Mouse (Mus musculus) heart, adult 2 months (tissue): Measurements from ENCODE around the gene Vps13d. TPM values are rescaled to one million over a fixed set of nuclear protein-coding genes. Genes with fewer than 3 reads are reported as not detected.

ENCODE experiments used
- DNase-seq, 2 experiments: peaks; one replicate each; pipeline ENCODE4 v3.0.0; 2021
- H3K27ac ChIP-seq: fragments of 200-600 bp; 2 replicates; pipeline ENCODE4 v1.8.1; 2022
- H3K27me3 ChIP-seq: fragments of 200-500 bp; 2 replicates; pipeline ENCODE4 v1.6.1; 2012; ENCODE audit warnings: mild to moderate bottlenecking, low read length, inconsistent platforms, mixed read lengths; ENCODE audit not compliant: control insufficient read depth, insufficient read depth
- H3K36me3 ChIP-seq: fragments of 200-500 bp; 2 replicates; pipeline ENCODE4 v1.6.1; 2012; ENCODE audit warnings: low read length, inconsistent platforms; ENCODE audit not compliant: control insufficient read depth, insufficient read depth
- H3K4me1 ChIP-seq: fragments of 200-500 bp; 2 replicates; pipeline ENCODE4 v1.6.1; 2011; ENCODE audit warnings: low read length; ENCODE audit not compliant: control insufficient read depth, insufficient read depth
- H3K4me3 ChIP-seq: fragments of 200-600 bp; 2 replicates; pipeline ENCODE4 v1.8.1; 2022
- H3K79me2 ChIP-seq: fragments of 200-500 bp; replicated peaks from 2 replicates; pipeline ENCODE4 v1.6.1; 2012; ENCODE audit warnings: mild to moderate bottlenecking, inconsistent platforms, low read length, moderate library complexity, mixed read lengths; ENCODE audit not compliant: control insufficient read depth, insufficient read depth
- H3K9ac ChIP-seq: fragments of 200-500 bp; 2 replicates; pipeline ENCODE4 v1.6.1; 2012; ENCODE audit warnings: low read depth, mild to moderate bottlenecking, control low read depth, inconsistent platforms, low read length, mixed read lengths
- CTCF ChIP-seq: fragments of 200-600 bp; IDR thresholded peaks from 2 replicates; pipeline ENCODE4 v1.8.1; 2022; ENCODE audit warnings: antibody characterized with exemption, mild to moderate bottlenecking, moderate library complexity
- EP300 ChIP-seq: fragments of 200-500 bp; IDR thresholded peaks from 2 replicates; pipeline ENCODE4 v1.6.1; 2011; ENCODE audit warnings: low read depth, low read length, control low read depth; ENCODE audit not compliant: insufficient read depth
- POLR2A ChIP-seq: fragments of 200-500 bp; IDR thresholded peaks from 2 replicates; pipeline ENCODE4 v1.6.1; 2011; ENCODE audit warnings: mild to moderate bottlenecking, low read depth, low read length, control low read depth; ENCODE audit not compliant: insufficient read depth
- WGBS: fragments of 180-500 bp; shearing (Covaris S2); methylation state at CpG from one replicate; pipeline ENCODE4 v1.1.7; 2018; 5-methylcytosine and 5-hydroxymethylcytosine counted together
- intact Hi-C: fragments of 180-260 bp; cut with DNase I; formaldehyde crosslinking; loops from one replicate; pipeline ENCODE4 v1.15.1; 2025
- polyA plus RNA-seq: library from polyadenylated mRNA; depleted of rRNA; stranded (reverse); fragments of >200 nt; gene quantifications from 2 replicates; pipeline ENCODE4 v1.2.3, GENCODE M21; 2012
- total RNA-seq, 2 experiments: library from RNA; stranded (reverse); gene quantifications; 2 replicates each; pipeline ENCODE4 v1.2.3; 2021

The Vps13d gene
- total and polyA plus RNA-seq, 3 experiments: 24.8 to 77.1 (median 65.8) TPM

DNA sequence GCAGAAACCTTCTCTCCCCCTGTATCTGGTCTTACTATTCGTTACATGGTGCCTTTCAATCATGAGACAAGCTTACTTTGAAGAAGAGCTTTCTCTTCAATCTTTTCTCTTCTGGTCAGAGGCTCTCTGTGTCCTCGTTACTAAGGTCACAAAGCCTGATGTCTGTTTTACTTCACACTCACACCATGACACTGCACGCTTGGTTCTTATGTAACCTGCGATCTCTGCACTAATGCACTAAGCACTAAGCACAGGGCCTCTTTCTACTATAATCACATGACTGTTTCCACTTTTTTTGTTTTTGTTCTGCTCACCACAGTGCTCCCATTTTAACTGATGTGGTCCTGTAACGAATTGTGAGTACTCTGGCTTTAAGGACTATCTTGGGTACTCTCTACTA lies 146.8 kb downstream of the Vps13d start:
- H3K27me3 ChIP-seq: no peaks in the 10 kb centered on the region
- intact Hi-C loops: no loop called here
- H3K9ac ChIP-seq: no peak overlapping the region
- no peaks in the 10 kb centered on the region for H3K79me2 ChIP-seq
- peak overlapping the region; percentile 61 for H3K27ac ChIP-seq
- TF ChIP-seq CTCF (no peak), EP300 (no peak), POLR2A (no peak)
- H3K4me3 ChIP-seq: no peak overlapping the region
- 67% methylated on average over 5 of the region's 5 CpGs for whole genome bisulfite sequencing
- peaks cover 25% of the 10 kb centered on the region for H3K4me1 ChIP-seq
- H3K36me3 ChIP-seq: peaks cover 69% of the 10 kb centered on the region
- no peak for DNase-seq

- H3K27me3 ChIP-seq: no peaks in the 10 kb centered on the region
- H3K4me3 ChIP-seq: no peak overlapping the region
- H3K4me1 ChIP-seq: peaks cover 25% of the 10 kb centered on the region
- intact Hi-C loops: no loop called here
- 84% methylated on average over 7 of the region's 8 CpGs for WGBS
- TF ChIP-seq CTCF (no peak), EP300 (no peak), POLR2A (no peak)
- H3K36me3 ChIP-seq: peaks cover 67% of the 10 kb centered on the region
- H3K79me2 ChIP-seq: no peaks in the 10 kb centered on the region
- no peak overlapping the region for H3K27ac ChIP-seq
- H3K9ac ChIP-seq: no peak overlapping the region
- DNase-seq: no peak
Measured at GRCm38 (mm10) chr4:145046032-145046401, 148.8 kb downstream of the Vps13d start.

DNA sequence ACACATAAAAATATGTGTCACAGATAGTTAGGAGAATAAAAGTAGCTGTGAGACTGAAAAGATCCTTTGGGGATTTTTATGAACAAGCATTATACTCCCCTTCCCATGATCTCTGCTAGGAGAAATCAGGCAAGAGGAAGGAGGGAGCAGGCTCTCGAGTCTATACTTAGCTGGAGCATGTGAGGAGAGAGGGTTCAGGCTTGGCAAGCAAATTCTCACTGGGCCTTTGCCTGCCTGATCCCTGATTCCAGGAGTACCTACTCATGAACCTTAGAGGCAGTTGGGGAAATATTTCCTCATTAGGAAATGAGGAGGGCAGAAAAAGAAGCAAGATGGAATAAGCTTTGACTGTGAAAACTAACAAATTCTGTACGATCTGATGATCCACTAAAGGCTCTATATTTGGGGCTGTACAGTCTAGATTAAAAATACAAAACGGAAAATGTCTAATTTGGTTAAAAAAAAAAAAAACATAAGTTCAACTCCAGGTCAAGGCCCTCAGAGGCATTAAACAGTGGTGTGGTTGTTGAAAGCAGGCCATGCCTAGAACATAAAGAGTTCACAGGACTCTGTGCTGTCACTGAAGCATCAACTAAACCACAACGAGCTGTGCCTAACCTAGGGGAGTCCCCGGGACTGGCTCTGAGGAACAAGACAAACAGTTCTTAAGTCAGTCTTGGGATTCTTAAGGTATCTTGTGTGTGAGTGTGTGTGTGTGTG lies 149.3 kb downstream of the Vps13d start:
- H3K27ac ChIP-seq: peak overlapping the region; percentile 91
- TF ChIP-seq POLR2A (no peak), EP300 (peak; percentile 68; the same call in 1 of the 2 replicates), CTCF (no peak)
- 61% methylated on average over 5 of the region's 5 CpGs for WGBS
- H3K36me3 ChIP-seq: peaks cover 69% of the 10 kb centered on the region
- no peak overlapping the region for H3K9ac ChIP-seq
- intact Hi-C loops: no loop called here
- peaks cover 29% of the 10 kb centered on the region for H3K4me1 ChIP-seq
- H3K4me3 ChIP-seq: no peak overlapping the region
- no peaks in the 10 kb centered on the region for H3K27me3 ChIP-seq
- H3K79me2 ChIP-seq: no peaks in the 10 kb centered on the region
- peak in 1 of 2 experiments; percentile 34 for DNase-seq

DNA sequence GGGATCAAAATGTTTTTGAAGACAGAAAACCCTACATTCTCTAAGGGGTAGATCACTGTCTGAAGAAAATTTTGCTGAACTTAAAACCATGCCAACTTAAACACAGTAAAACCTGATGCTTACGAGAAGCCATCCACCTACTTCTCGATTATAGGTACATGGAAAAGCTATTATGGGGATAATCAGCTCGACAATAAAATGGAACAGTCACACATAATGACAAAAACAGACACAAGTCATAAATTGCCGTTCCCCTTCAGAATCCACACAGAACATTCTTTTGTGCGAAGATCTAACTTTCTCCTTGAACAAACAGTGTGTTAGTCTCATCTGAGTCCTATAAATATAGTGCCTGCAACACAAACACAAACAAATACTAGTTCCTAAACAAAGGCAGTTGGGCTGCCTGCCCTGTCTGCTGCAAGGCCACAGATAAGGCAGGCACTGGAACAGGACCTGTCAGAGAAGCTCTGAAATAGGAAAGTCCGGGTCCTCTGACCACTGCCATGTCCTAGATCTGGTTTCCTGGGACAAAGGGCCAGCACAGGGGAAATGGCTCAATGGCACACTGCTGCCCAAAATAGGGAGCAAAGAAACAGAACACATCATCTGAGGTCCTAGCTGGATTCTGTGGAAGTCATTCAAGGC lies 153.5 kb downstream of the Vps13d start:
- WGBS: 23% methylated on average over 6 of the region's 6 CpGs
- H3K79me2 ChIP-seq: no peaks in the 10 kb centered on the region
- intact Hi-C loops: loop anchor here (2.0 to 5.0 kb wide), 3 partner anchors 17 to 149 kb away; partner anchors contain the start of gene Dhrs3
- TF ChIP-seq CTCF (no peak), EP300 (peak; percentile 92), POLR2A (peak; percentile 36; the same call in 1 of the 2 replicates)
- no peak overlapping the region for H3K4me3 ChIP-seq
- DNase-seq: peak; percentile 60 to 79
- no peak overlapping the region for H3K9ac ChIP-seq
- peak overlapping the region; percentile 91 for H3K27ac ChIP-seq
- peaks cover 37% of the 10 kb centered on the region for H3K4me1 ChIP-seq
- H3K27me3 ChIP-seq: no peaks in the 10 kb centered on the region
- H3K36me3 ChIP-seq: peaks cover 65% of the 10 kb centered on the region

- no peak for DNase-seq
- Histone ChIP-seq H3K4me1 (peaks cover 45% of the 10 kb centered on the region), H3K79me2 (no peaks in the 10 kb centered on the region), H3K27ac (peak overlapping the region; percentile 56), H3K4me3 (no peak overlapping the region), H3K9ac (no peak overlapping the region), H3K36me3 (peaks cover 64% of the 10 kb centered on the region), H3K27me3 (no peaks in the 10 kb centered on the region)
- 56% methylated on average over 5 of the region's 5 CpGs for WGBS
- intact Hi-C loops: no loop called here
- TF ChIP-seq CTCF (no peak), EP300 (no peak), POLR2A (no peak)
Measured at GRCm38 (mm10) chr4:145037631-145038416, 157.0 kb downstream of the Vps13d start.

- 42% methylated on average over 3 of the region's 3 CpGs for WGBS
Measured at GRCm38 (mm10) chr4:145037006-145037405, 157.8 kb downstream of the Vps13d start.

More at GRCm38 (mm10) chr4:145037006-145037405, 157.8 kb downstream of the Vps13d start:
- H3K79me2 ChIP-seq: no peaks in the 10 kb centered on the region
- peak in 1 of 2 experiments; percentile 72 for DNase-seq
- H3K9ac ChIP-seq: no peak overlapping the region
- H3K36me3 ChIP-seq: peaks cover 62% of the 10 kb centered on the region
- no peaks in the 10 kb centered on the region for H3K27me3 ChIP-seq
- H3K4me1 ChIP-seq: peaks cover 45% of the 10 kb centered on the region
- intact Hi-C loops: no loop called here
- H3K27ac ChIP-seq: peak overlapping the region; percentile 56
- TF ChIP-seq CTCF: peak; percentile 44
- no peak for TF ChIP-seq POLR2A
- peak; percentile 53; the same call in 1 of the 2 replicates for TF ChIP-seq EP300
- no peak overlapping the region for H3K4me3 ChIP-seq
